Mouse (Mus musculus) cerebellum, adult 9-11 months (tissue): ENCODE measurements around the gene Kif11.

Source experiments
- DNase-seq: peaks from one replicate; pipeline ENCODE4 v3.0.0; 2022

The Kif11 gene

DNA sequence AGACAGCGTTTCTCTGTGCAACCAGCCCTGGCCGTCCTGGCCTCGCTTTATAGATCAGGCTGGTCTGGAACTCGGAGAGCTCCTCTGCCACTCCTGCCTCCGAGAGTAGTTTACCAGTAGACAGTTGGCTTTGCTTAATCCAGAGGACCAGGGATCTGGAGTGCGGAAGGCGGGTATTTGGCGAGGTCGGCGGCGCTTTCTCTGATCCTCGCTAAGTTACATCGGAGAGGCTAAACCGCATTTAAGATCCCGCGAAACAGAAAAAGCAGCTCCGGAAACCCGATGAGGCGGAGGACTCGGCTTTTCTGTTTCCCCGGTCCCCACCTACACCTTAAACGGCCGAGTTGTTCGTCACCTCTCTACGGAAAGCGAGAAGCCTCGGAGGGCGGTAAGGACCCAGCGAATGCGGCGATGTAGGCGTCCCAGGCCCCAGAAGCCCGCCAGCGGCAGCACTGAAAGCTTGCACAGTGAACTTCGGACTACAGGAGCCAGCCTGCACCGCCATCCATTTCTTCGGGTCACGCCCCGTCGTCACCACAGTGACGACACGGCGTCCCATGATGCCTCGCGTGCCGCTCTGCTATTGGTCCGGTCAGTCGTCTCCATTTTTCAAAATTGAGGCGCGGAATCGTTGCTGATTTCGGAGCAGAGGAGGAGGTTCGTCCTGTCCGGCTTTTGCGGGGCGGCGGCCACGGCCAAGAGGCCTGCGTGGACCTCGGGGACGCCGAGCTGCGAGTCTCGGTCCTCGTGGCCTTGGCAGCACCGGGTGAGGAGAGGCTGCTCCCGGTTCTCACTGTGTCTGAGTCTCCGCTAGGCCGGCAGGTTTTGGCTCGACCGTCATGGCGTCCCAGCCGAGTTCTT is at the start of gene Kif11:
Gene Kif11, plus strand, starts transcription at position 649 of the 861 bp plus-strand sequence.
- DNase-seq = peak; percentile 98

DNA sequence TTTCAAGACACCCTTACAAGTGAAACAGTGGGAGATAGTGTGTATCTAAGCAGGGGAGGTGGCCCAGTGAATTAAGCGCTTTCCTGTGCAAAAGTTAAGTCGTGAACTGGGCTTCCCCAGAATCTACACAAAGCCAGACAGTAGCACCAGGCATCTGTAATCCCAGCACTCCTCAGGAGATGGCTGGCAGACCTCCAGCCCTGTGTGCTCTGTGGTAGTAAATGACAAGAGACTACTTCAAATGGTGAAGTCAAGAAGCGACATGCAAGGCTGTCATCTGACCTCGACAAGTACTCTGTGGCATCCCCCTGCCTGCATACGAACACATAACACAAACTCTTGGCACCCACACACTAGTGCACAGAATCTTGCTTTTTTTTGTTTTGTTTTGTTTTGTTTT is 49.0 kb upstream of the Kif11 start:
- no peak for DNase-seq

DNA sequence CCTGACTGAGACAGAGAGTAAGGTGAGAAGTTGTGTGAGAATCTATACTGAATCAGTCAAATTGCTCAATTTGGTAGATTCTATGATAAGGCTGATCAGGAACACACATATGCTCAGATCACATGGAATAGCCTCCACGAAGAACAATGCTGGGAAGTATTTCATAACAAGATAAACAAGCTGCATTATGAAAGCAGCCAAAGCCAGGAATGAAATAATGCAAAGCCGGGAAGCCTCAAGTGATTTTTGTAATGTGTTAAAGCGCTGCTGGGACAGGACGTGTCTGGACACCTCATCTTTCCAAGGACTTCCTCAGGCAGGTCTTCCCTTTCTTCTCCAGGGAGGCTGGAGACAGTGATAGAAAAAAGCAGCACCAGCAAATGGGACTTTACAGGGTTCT is 43.5 kb upstream of the Kif11 start:
- no peak for DNase-seq

DNA sequence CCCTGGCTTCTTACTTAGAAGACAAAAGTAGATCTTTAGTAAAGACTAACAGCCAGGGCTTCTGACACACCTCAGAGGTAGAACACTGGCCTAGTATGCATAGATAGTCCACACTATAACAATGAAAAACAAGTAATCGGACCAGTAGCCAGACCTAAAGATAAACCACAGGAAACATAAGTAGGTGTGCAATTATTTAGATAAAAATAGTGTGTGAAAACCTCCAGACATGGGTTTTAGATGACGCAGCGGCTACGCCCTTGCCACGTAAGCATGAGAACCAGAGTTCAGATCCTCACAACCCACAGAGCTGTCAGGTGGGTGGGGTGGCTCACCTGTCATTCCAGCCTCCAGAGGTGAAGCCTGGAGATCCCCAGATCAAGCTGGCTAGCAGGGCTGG is 42.8 kb upstream of the Kif11 start:
- DNase-seq = no peak

DNA sequence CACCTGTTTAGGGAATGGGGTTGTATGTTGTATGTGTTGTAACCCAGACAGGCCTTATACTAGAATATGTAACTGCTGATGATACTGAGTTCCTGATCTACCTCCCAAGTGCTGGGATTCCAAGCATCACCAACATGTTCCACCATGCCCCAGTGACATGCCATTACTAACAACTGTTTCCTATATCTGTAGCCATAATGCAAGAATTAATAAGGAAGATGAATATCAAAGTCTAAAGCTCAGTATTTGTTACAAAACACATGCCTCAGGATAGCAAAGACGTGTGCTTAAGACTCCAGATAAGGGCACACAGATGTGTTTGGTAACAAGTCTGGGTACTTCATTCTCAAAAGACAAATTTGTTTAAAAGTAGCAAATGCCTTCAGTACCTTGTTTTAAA is 40.8 kb upstream of the Kif11 start:
- DNase-seq = no peak

DNA sequence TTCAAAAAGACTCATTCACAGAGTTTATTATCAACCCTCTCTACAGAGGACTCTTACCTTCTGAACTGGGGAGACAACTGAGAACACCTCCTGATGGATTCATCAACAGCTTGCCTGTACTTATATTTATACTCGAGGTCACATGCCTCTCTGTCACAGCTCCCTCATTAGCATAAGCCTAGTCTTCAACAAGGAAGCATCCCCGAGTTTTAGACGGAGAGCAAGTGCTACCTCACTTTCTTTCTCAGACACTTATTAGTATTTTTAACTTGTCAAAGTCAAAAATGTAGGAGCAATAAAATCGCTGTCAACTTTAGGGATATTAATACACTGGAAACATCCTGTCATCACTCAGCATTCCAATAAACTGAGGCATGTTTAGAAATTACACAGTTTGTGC is 38.5 kb upstream of the Kif11 start, which contains the start of gene Ide:
Gene Ide, minus strand, starts transcription at position 101 of the 400 bp plus-strand sequence.
- no peak for DNase-seq

DNA sequence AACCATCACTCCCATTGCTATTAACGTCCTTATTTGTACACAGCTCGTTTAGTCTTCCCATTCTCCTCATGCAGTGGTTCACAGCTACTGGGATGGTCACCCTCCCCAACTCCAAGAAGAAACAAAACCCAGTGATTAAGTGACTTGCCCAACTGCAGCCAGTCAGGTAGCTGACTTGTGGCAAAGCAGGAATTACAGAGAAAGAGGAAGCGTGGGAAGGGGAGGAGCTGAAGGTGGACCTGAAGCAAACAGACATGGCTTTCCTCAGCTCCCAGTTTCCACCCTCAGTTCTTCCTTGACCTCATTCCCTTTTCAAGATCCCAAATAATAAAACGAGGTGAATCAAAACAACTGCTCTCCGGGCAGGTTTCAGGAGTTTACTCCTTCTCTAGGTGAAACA is 35.7 kb upstream of the Kif11 start:
- no peak for DNase-seq

DNA sequence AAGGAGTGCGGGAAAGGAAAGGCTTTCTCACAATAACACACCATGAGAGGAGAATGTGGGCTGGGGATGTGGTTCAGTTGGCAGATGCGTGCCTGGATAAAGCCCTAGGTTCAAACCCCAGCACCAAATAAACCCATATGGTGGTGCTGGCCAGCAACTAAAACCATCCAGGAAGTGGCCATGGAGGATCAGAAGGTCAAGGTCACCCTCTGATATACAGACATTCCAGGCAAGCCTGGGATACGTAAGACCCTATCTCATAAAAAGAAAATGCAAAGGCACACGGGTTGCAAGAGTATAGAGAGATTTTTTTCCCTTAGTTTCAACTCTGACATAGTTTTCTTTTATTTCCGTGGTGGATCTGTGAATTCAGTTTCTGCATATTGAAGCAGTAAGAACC is 35.3 kb upstream of the Kif11 start:
- DNase-seq = no peak

DNA sequence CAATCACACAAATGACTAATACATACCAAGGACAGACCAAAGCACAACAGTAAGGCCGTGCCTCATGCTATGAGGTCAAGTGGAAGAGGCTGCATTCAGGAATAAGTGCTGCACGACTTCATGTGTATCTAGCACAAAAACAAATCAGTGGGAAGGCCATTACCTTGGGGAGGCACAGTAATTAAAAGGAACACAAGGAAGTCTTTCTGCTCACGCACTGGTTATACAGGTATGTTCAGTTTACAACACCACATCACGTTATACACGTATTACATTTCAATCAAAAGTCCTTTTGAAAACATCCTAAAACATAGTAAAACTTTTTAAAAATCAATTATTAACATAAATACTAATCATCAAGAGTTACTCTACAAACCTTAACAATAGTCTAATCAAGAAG is 32.3 kb upstream of the Kif11 start:
- no peak for DNase-seq

DNA sequence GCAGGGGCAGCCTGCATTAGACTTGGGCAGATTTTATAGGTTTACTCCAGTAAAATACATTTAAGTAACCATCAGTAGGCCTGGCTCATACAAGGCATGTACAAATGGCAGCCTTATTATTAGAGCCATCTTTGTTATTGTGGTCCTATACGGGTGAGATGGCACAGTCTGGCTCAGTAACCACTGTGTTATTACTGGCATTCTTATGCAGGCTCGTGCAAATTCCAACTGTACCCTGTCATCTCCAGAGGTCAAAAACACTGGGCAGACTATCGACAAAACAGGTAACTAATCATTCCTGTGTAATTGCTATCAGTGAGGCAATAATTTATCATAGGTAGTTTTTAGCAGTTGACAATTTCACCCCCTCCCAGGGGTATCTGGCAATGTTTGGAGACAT is 29.9 kb upstream of the Kif11 start:
- DNase-seq = no peak

DNA sequence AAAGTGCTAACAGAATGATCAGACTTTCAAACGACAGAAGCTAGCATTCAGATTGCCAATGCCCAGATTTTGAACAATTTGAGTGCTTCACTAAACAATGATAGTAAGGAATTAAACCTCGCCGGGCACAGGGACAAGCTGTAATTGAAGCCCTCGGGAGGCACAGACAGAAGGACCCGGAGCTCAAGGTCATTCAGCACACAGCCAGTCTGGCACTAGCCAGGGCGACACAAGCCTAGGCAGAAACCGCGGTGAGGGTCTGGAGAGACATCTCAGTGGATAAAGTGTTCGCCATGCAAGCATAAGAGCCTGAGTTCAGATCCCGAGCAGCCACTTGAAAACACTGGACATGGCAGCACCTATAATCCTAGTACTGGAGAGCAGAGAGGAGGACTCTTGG is 27.9 kb upstream of the Kif11 start:
- DNase-seq = no peak

DNA sequence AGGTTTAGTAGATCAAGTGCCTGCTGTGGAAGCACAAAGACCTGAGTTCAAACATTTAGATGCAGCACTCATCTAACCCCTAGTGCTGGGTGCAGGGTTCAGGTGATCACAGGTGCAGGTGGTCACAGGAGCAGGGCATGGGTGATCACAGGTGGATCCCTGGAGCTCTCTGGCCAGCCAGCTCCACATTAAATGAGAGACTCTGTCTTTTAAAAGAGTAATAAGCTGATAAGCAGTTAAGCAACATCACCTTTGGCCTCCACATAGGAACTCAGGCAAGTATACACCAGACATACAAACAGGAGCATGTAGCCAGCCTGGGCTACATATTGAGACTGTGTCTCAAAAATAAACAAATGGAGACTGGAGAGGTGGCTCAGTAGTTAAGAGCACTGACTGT is 27.3 kb upstream of the Kif11 start:
- DNase-seq = no peak

DNA sequence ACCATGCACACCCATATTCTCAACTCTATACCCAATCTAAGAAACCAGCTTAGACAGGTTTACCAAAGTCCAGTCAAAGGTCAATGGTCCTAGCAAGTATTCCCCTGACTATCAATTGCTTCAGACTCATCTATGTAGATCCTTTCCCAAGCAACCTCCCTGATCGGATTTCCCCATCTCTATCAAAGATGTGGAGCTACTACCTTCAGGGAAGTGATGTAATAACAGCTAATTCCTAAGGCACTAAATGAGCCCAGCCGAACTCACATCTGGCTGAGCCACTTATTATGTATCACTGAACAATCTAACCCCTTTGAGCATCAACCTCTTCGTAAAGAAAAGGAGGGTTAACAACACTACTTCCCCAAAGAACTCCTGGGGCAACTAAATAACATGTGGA is 23.4 kb upstream of the Kif11 start:
- no peak for DNase-seq

DNA sequence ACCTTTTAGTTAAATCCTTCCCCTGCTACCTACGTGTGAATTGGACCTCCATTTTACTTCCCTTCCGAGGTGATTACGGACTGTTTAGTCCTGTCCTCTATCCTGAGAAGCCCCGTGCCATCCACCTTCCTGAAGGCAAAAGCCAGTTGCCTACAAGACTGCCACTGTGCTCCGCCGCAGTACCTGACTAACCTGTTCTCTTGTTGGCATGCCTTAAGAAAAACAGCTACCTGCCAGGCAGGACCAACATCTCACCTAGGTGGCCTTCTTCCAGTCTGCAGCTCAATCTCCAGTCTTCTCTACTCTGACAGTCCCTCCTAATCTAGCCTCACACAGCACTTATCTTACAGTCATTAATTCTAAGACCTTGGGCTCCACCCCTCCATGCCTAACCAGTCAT is 22.9 kb upstream of the Kif11 start:
- DNase-seq = no peak

DNA sequence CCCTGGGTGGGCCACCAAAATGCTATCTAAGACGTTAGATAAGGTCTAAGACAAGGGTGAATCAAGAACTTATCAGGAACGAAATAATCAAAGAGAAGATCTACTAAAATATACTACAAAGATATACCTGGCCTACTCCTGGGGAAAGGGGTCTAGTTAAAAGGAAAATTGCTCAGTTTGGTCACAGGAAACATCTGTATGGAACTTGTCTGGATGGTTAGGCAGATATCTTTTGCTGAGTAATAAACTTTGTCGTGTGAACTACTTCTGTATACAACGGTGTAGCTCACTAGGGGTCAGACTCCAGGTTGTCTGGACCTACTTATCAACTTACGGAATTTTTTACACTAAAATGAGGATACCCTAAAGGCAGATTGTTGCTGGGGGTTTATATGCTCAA is 16.2 kb upstream of the Kif11 start:
- no peak for DNase-seq

DNA sequence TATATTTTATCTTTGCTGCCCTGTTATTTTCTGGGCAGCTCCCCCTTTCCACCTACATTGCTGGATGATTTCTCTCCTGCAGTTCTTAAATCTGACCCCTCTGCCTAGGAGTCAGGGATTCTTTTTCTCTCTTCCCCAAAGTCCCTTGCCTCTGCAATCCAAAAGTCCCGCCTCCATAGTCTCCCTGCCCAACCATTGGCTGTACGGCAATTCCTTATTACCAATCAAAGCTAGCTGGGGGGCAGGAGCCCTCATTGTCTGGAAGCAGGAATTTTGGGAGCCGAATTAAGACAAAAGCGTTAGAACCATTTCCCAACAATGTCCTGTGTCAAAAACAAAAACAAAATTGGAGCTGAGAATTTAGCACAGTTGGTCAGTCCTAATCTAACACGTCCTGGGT is 13.7 kb upstream of the Kif11 start:
- DNase-seq = no peak

DNA sequence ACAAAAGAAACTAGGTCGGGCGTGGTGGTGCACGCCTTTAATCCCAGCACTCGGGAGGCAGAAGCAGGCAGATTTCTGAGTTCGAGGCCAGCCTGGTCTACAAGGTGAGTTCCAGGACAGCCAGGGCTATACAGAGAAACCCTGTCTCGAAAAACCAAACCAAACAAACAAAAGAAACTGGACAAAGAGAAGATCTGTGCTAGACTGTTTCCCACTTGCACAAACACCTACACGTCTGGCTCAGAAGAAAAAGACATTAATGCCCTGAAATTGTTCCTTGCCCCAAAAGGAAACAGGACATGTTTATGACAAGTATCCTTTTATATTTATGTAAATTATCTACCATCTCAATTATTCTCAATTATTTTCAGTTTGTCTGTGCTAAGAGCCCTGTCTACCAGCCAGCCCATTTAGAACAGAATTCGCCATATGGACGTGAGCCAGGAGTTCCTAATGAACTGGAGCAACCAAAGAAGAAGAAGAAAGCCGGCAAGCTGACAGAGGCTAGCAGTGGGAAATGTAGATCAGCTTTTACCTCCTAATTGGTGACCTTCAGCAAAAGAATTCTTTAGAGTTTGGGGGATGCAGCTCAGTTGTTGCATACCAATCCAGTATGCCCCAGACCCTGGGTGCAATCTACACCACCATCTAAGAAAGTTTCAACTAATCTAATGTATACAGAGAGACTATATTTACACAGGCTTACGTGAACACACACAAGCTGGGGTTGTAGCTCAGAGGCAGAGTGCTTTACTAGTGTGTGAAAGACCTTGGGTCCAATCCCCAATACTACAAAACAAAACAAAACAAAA is 12.9 kb upstream of the Kif11 start:
- DNase-seq = no peak

DNA sequence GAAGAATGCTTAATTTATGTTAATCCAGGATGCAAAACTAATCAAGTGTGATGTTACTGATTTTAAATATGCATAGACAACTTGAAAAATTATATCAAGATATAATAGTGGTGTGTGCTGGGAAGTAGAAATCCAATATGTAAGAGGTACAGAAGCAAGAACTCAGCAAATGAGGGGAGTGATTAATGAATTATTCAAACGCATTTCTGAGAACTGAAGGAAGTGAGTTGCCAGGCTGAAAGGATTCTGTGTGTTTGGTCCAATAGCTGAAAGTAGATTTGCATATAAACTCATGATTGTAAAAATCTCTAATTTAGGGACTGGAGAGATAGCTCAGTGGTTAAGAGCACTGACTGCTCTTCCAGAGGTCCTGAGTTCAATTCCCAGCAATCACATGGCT is 7.2 kb upstream of the Kif11 start:
- no peak for DNase-seq

DNA sequence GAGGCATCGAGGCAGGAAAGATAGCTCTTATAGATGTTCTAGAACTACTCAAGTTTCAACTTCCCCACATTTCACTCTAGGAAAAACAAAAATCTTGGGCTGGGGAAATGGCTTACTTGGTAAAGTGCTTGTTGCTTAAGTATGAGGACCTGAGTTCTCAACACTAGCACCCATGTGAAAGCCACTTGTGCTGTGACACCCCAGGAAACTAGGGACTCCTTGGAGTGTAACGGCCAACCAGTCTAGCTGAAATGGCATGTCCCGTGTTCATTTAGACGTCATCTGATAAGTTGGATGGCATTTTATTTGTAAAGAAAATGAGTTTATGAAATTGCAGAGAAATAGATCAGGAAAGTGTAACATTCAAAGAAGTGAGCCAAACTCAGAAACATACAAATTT is 6.3 kb upstream of the Kif11 start:
- DNase-seq = no peak

DNA sequence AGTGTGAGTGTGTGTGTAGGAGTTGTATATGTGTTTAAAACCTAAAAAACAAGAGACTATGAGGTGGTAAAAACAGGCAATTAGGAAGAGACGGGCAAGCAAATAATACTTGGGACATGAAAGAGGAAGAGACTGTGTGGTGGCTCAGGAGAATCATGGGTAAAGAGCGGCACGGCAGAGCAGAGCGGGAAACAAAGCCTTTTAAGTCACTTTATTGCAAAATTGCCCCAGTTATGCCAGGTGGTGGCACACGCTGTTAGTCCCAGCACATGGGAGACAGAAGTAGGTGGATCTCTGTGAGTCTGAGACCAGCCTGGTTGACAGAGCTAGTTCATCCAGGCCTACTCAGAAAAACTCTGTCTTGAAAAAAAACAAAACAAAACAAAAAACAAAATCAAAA is 5.8 kb upstream of the Kif11 start:
- DNase-seq = no peak

DNA sequence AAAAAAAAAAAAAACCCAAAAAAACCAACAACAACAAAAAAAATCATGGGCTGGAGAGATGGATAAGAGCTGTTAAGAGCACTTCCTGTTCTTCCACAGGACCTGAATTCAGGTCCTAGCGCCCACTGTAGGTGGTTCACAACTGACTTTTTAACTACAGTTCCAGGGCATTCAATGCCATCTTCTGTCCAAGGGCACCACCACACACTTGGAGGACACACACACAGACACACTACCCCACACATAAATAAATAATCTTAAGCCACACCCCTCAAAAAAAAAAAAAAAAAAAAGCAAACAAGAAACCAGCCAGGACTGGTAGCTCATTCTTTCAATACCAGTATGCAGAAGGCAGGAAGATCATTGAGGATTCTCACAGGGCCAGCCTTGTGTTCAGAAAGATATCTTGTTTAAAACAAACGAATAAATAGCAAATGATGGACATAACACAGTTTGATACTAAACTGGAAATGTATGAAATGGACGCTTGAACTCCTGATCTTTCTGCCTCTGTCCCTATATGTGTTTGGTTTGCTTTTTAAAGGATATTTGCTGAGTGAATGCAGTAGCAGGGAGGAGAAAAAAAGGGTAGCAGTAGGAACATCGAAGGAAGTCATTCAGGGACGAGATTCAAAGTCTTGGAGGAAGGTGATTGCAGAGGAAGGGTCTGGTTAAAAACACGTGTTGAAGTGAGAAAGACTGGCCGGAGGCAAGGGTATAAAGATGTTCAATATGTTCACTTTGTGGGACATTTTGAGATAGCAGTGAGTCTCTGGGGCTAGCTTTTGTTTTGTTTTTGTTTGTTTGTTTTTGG is 1.1 kb upstream of the Kif11 start:
- no peak for DNase-seq

DNA sequence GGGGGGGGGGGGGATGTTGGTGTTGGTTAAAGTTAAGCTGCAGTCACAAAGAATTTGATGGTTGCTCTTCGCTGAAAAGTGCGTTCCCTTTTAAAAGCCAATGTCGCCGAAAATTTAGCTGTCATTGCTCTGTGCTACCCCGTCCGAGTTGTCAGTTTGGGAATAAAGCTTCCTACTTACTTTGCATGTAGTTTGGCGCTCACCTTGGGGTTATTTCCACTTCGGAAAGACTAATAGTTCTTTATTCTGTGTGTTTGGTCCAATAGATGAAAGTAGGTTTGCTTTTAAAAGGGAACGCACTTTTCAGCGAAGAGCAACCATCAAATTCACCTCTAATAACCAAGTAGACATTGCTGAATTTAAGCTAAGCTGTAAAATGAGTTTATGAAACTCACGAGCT is 638 bp downstream of the Kif11 start:
- no peak for DNase-seq

DNA sequence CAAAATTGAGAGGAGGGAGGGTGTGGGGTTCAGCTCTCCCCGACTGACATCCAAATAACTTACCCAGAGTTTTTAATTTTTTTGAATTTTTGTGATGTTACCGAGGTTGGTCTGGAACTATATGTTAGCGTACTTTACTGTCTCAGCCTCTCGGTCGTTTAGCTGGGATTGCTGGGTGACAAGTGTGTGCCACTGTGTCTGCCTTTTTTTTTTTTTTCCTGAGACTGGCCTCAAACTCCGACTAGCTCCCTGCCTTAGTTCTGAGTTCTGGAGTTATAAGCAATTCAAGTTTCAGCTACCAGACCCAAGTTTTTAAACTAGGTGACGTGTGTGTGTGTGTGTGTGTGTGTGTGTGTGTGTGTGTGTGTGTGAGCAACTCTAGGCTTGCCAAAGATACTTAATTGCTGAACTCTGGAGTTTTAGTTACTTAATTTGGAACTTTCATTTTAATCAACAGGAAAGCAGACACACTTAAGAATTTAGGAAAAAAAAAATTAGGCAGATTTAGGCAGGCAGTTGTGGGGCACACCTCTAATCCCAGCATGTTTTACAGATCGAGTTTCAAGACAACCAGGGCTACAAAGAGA is 1.3 kb downstream of the Kif11 start:
- no peak for DNase-seq
